Mouse (Mus musculus) MEL (cell line): ENCODE measurements around the gene Tent2. TPM values are rescaled to one million over a fixed set of nuclear protein-coding genes. Genes with fewer than 3 reads are reported as not detected.

Experiments
- DNase-seq: peaks from one replicate; pipeline ENCODE4 v3.0.0; 2011; ENCODE audit warnings: low read depth, low spot score
- H3K27ac ChIP-seq: 2 replicates; pipeline ENCODE4 v1.5.1; 2012; ENCODE audit warnings: low read depth, mild to moderate bottlenecking, control low read depth, low read length, moderate library complexity; ENCODE audit not compliant: control insufficient read depth
- H3K27me3 ChIP-seq, 2 experiments: fragments of 150-350 bp in 1 of 2; sonication (generic) in 1 of 2; 2 replicates each; pipeline ENCODE4 v1.6.1; 2012; ENCODE audit warnings: low read length in 2 of 2, mild to moderate bottlenecking in 2 of 2, improper control_type of control experiment in 1 of 2, moderate library complexity in 1 of 2; ENCODE audit not compliant: insufficient read depth in 2 of 2, control insufficient read depth in 1 of 2
- H3K36me3 ChIP-seq, 2 experiments: 2 replicates each; pipeline ENCODE4 v1.6.1; 2012 to 2014; ENCODE audit warnings: low read length in 2 of 2, improper control_type of control experiment in 1 of 2, inconsistent platforms in 1 of 2, mild to moderate bottlenecking in 1 of 2; ENCODE audit not compliant: insufficient read depth in 2 of 2, control insufficient read depth in 1 of 2
- H3K4me1 ChIP-seq, 2 experiments: fragments of 150-350 bp in 1 of 2; sonication (generic) in 1 of 2; 2 replicates each; pipeline ENCODE4 v1.6.1; 2012; ENCODE audit warnings: low read length in 2 of 2, improper control_type of control experiment in 1 of 2, mild to moderate bottlenecking in 1 of 2; ENCODE audit not compliant: insufficient read depth in 2 of 2, control insufficient read depth in 1 of 2
- H3K4me3 ChIP-seq, 2 experiments: fragments of 150-350 bp in 1 of 2; sonication (generic) in 1 of 2; 2 replicates each; pipeline ENCODE4 v1.5.1; 2012; ENCODE audit warnings: low read depth in 2 of 2, low read length in 2 of 2, mild to moderate bottlenecking in 2 of 2, moderate library complexity in 2 of 2, control low read depth in 1 of 2, improper control_type of control experiment in 1 of 2; ENCODE audit not compliant: control insufficient read depth in 1 of 2, insufficient read depth in 1 of 2
- H3K79me2 ChIP-seq: 2 replicates; pipeline ENCODE4 v1.6.1; 2012; ENCODE audit warnings: mild to moderate bottlenecking, low read length, moderate library complexity; ENCODE audit not compliant: control insufficient read depth, poor library complexity, insufficient read depth
- H3K9ac ChIP-seq: 2 replicates; pipeline ENCODE4 v1.6.1; 2012; ENCODE audit warnings: low read depth, mild to moderate bottlenecking, control low read depth, low read length, moderate library complexity; ENCODE audit not compliant: control insufficient read depth, poor library complexity, severe bottlenecking
- H3K9me3 ChIP-seq: fragments of 150-350 bp; sonication (generic); replicated peaks from 2 replicates; pipeline ENCODE4 v1.6.1; 2012; ENCODE audit warnings: mild to moderate bottlenecking, low read length, improper control_type of control experiment, moderate library complexity; ENCODE audit not compliant: insufficient read depth
- POLR2AphosphoS5 ChIP-seq: IDR thresholded peaks from 2 replicates; pipeline ENCODE4 v1.6.1; 2012; ENCODE audit warnings: low read depth, borderline replicate concordance, mild to moderate bottlenecking, inconsistent platforms, low read length, moderate library complexity, mixed read lengths
- RCOR1 ChIP-seq: IDR thresholded peaks from 2 replicates; pipeline ENCODE4 v1.6.1; 2012; ENCODE audit warnings: low read depth, mild to moderate bottlenecking, inconsistent platforms, low read length, improper control_type of control experiment
- SMC3 ChIP-seq: IDR thresholded peaks from 2 replicates; pipeline ENCODE4 v1.6.1; 2011; ENCODE audit warnings: low read depth, low read length, improper control_type of control experiment
- polyA plus RNA-seq, 2 experiments: library from polyadenylated mRNA; stranded (reverse) in 1 of 2; unstranded in 1 of 2; fragments of >175 nt in 1 of 2; fragments of >200 nt in 1 of 2; gene quantifications; 2 replicates each; pipeline versions ENCODE4 v1.2.1 to v1.2.4; 2012; ENCODE audit warnings: low replicate concordance in 2 of 2, low read depth in 1 of 2; ENCODE audit not compliant: insufficient read length in 2 of 2, insufficient read depth in 1 of 2, missing spikeins in 1 of 2
- total RNA-seq: library from RNA; depleted of rRNA; stranded (reverse); fragments of 300-350 nt; gene quantifications from 2 replicates; pipeline ENCODE4 v1.2.3, GENCODE M21; 2012; rRNA removed

Gene Tent2
- total and polyA plus RNA-seq, 3 experiments, result 13.0 to 39.2 TPM; not detected in 1

- H3K27me3 ChIP-seq, result no peaks in the 10 kb centered on the region
- no peak overlapping the region for H3K9ac ChIP-seq
- DNase-seq, result no peak
- H3K27ac ChIP-seq, result no peak overlapping the region
- H3K4me3 ChIP-seq, result no peak overlapping the region
- no peaks in the 10 kb centered on the region for H3K9me3 ChIP-seq
- no peaks in the 10 kb centered on the region for H3K36me3 ChIP-seq
- TF ChIP-seq RCOR1 (no peak), SMC3 (no peak), POLR2AphosphoS5 (no peak)
- no peaks in the 10 kb centered on the region for H3K79me2 ChIP-seq
- H3K4me1 ChIP-seq, result no peaks in the 10 kb centered on the region
Observed at GRCm38 (mm10) chr13:93096643-93097042, 95.5 kb downstream of the Tent2 start.

Other genes with a start within 250 kb of the Tent2 start
- gene Cmya5, start 47.7 kb downstream of the Tent2 start, total RNA-seq, result under 0.01 TPM in 2 replicates
- gene Cmya5, start 47.7 kb downstream of the Tent2 start, polyA plus RNA-seq, result not detected
- gene Homer1, start 107.2 kb upstream of the Tent2 start, total RNA-seq, result 20.6 and 23.1 TPM in 2 replicates
- 10 to 100 TPM in 1 of 2 experiments, not detected in 1; 19.5 TPM for gene Homer1, start 107.2 kb upstream of the Tent2 start, polyA plus RNA-seq